Mouse (Mus musculus): Measurements from ENCODE around the gene Hmgcr. TPM values are rescaled to one million over a fixed set of nuclear protein-coding genes. Genes with fewer than 3 reads are reported as not detected.

Gene Hmgcr
- polyA plus RNA-seq, 1 experiment from 2014 or later: 118 TPM

Other genes starting within 250 kb of the Hmgcr start
- gene Ankdd1b, start 199.7 kb downstream of the Hmgcr start, polyA plus RNA-seq (2016; fragmentation: Nextera tagmentation; extraction: Ambion mirVana): 0.09 TPM in 1 of 2 replicates, not detected in the other
- gene Gm17622, start 180.2 kb downstream of the Hmgcr start, polyA plus RNA-seq (2016; fragmentation: Nextera tagmentation; extraction: Ambion mirVana): not detected in 2 replicates
- gene Polk, start 128.4 kb downstream of the Hmgcr start, polyA plus RNA-seq (2016; fragmentation: Nextera tagmentation; extraction: Ambion mirVana): 11.8 and 12.3 TPM in 2 replicates
- gene Col4a3bp, start 128.3 kb downstream of the Hmgcr start, polyA plus RNA-seq (2016; fragmentation: Nextera tagmentation; extraction: Ambion mirVana): 10.4 and 10.7 TPM in 2 replicates
- not detected in 2 replicates for gene Ankrd31, start 77.3 kb upstream of the Hmgcr start, polyA plus RNA-seq (2016; fragmentation: Nextera tagmentation; extraction: Ambion mirVana)